Mouse (Mus musculus) spleen, adult 2 months (tissue): Measurements from ENCODE around the gene Spdye4c.

Experiments used
- CTCF ChIP-seq: fragments of 200-500 bp; IDR thresholded peaks from 2 replicates; pipeline ENCODE4 v1.5.1; 2011; ENCODE audit warnings: mild to moderate bottlenecking, inconsistent platforms; ENCODE audit not compliant: insufficient read depth, insufficient read length, insufficient replicate concordance; ENCODE audit errors: extremely low read depth
- POLR2A ChIP-seq: fragments of 200-500 bp; IDR thresholded peaks from 2 replicates; pipeline ENCODE4 v1.6.1; 2011; ENCODE audit warnings: low read depth, low read length, inconsistent platforms

GRCm38 (mm10) chr2:128548262-128548661 is 42.7 kb upstream of the Spdye4c start:
- TF ChIP-seq CTCF (no peak), POLR2A (no peak)
